In genomic region chr4:47057510-47058325, GRCm38 (mm10) we compare ENCODE assay signal across 9 mouse cellular contexts. TPM values are rescaled to one million over a fixed set of nuclear protein-coding genes. Genes with fewer than 3 reads are reported as not detected.
DNase-seq lines count a peak whose midpoint lies in the region; ATAC-seq and TF ChIP-seq lines count a peak whose summit lies in the region.
"Had no signal": no experiment of that assay in that cellular context is flagged by ENCODE, and none has a peak within 500 bp of the region (broad histone marks: within the 10 kb centered on the region; RNA-seq: fewer than 3 reads in every experiment).

No protein-coding gene starts in this region.

- H3K4me3 ChIP-seq in heart, embryonic 13.5 days, result peak overlapping the region; percentile 81
- H3K4me3 ChIP-seq in forebrain, postnatal 0 days (ENCODE audit: low read depth, low read length), result peak overlapping the region; percentile 85
- H3K4me3 ChIP-seq in lung, postnatal 0 days (ENCODE audit: low read depth, low read length), result peak overlapping the region; percentile 61

- no peak for TF ChIP-seq EP300 in lung, postnatal 0 days (IDR thresholded peaks at IDR 0.05)

- peak overlapping the region; percentile 41; the same call in 1 of the 2 replicates for H3K27ac ChIP-seq in heart, embryonic 13.5 days (replicated peaks)
- H3K27ac ChIP-seq in forebrain, postnatal 0 days (ENCODE audit: low read depth, low read length), result peak overlapping the region; percentile 62
- no peak overlapping the region for H3K27ac ChIP-seq in lung, postnatal 0 days (ENCODE audit: low read length)

- H3K4me2 ChIP-seq in heart, embryonic 13.5 days, result peak overlapping the region; percentile 87
- peak overlapping the region; percentile 66 for H3K4me2 ChIP-seq in forebrain, postnatal 0 days (ENCODE audit: low read depth)
- peak overlapping the region; percentile 93 for H3K4me2 ChIP-seq in lung, postnatal 0 days (replicated peaks; ENCODE audit: low read depth, low read length)

- H3K9me3 ChIP-seq in heart, embryonic 13.5 days, result no peaks in the 10 kb centered on the region
- H3K9me3 ChIP-seq in forebrain, postnatal 0 days (ENCODE audit: low read length), result no peaks in the 10 kb centered on the region
- no peaks in the 10 kb centered on the region for H3K9me3 ChIP-seq in lung, postnatal 0 days (ENCODE audit: low read length)

- intact Hi-C loops in heart, postnatal 14 days (cut with DNase I), result loop anchor here (5.0 to 10.0 kb wide), 2 partner anchors 195 to 987 kb away; partner anchors contain the start of gene Nr4a3

- no peaks in the 10 kb centered on the region for H3K36me3 ChIP-seq in heart, embryonic 13.5 days
- no peaks in the 10 kb centered on the region for H3K36me3 ChIP-seq in forebrain, postnatal 0 days (ENCODE audit: insufficient read depth)
- no peaks in the 10 kb centered on the region for H3K36me3 ChIP-seq in lung, postnatal 0 days (ENCODE audit: insufficient read depth, low read length)
- H3K36me3 ChIP-seq: G1E had no signal

- no peak for DNase-seq in heart, postnatal 14 days
- DNase-seq in Muller cell, postnatal 12 days (ENCODE audit: inconsistent ontology term), result peak; percentile 14
- DNase-seq in forebrain, postnatal 0 days, result peak; percentile 14
- DNase-seq in lung, postnatal 0 days (ENCODE audit: low spot score), result peak; percentile 27
- DNase-seq in retina, embryonic 14.5 days (ENCODE audit: low spot score), result no peak
- DNase-seq in layer of hippocampus, postnatal 10 days (ENCODE audit: low spot score in 2 of 2), result no peak
- DNase-seq in layer of hippocampus, postnatal 25 days (ENCODE audit: extremely low spot score in 1 of 2, low spot score in 1 of 2), result no peak

- H3K4me1 ChIP-seq in heart, embryonic 13.5 days, result peaks cover 12% of the 10 kb centered on the region
- H3K4me1 ChIP-seq in forebrain, postnatal 0 days (ENCODE audit: insufficient read depth), result peaks cover 2% of the 10 kb centered on the region; the same call in 1 of the 2 replicates
- no peaks in the 10 kb centered on the region; the same call in 1 of the 2 replicates for H3K4me1 ChIP-seq in lung, postnatal 0 days (ENCODE audit: insufficient read depth, low read depth, low read length)

- H3K27me3 ChIP-seq in heart, embryonic 13.5 days (replicated peaks), result peaks cover 25% of the 10 kb centered on the region
- no peaks in the 10 kb centered on the region for H3K27me3 ChIP-seq in forebrain, postnatal 0 days (ENCODE audit: insufficient read depth, low read length)
- 0 out of 2 replicates have a peak, but pooled peaks cover 6% of the 10 kb centered on the region for H3K27me3 ChIP-seq in lung, postnatal 0 days (replicated peaks; ENCODE audit: insufficient read depth, low read length)

- no peak for TF ChIP-seq CTCF in forebrain, postnatal 0 days (IDR thresholded peaks at IDR 0.05; ENCODE audit: low read depth)
- TF ChIP-seq CTCF in lung, postnatal 0 days (IDR thresholded peaks at IDR 0.05), result no peak

- 29% methylated on average over 25 of the region's 25 CpGs for WGBS in heart, embryonic 13.5 days
- 37% methylated on average over 25 of the region's 25 CpGs for WGBS in forebrain, postnatal 0 days
- WGBS in lung, postnatal 0 days, result 25% methylated on average over 25 of the region's 25 CpGs

- ATAC-seq in heart, embryonic 13.5 days (ENCODE audit: extremely low read depth, insufficient number of reproducible peaks, low FRiP score, low TSS enrichment), result no peak
- peak; percentile 21 for ATAC-seq in forebrain, postnatal 0 days
- ATAC-seq in lung, postnatal 0 days, result peak; percentile 5; the same call in 1 of the 2 replicates

- H3K9ac ChIP-seq in heart, embryonic 13.5 days, result peak overlapping the region; percentile 90
- peak overlapping the region; percentile 72 for H3K9ac ChIP-seq in forebrain, postnatal 0 days
- H3K9ac ChIP-seq in lung, postnatal 0 days (replicated peaks; ENCODE audit: low read depth), result peak overlapping the region; percentile 39; the same call in 1 of the 2 replicates

RNA-seq across cellular contexts. Expression of gene Anks6, which starts 0.5 kb away (rescaled TPM):
- 1.2 and 1.8 TPM in 2 replicates for polyA plus RNA-seq in heart, embryonic 13.5 days (2015; fragmentation: Nextera tagmentation; extraction: Ambion mirVana)
- 1 to 10 TPM; 3.9 to 4.0 TPM for total RNA-seq in heart, postnatal 14 days (2021)
- total RNA-seq in forebrain, postnatal 0 days (2014; rRNA removed), result 9.0 and 11.0 TPM in 2 replicates
- polyA plus RNA-seq in forebrain, postnatal 0 days (2015; fragmentation: Nextera tagmentation; extraction: Ambion mirVana), result 2.1 TPM in 2 replicates
- polyA plus RNA-seq in lung, postnatal 0 days (2015; fragmentation: Nextera tagmentation; extraction: Ambion mirVana), result 1.4 TPM in 2 replicates
- 10 to 100 TPM; 21.6 to 25.5 TPM for total RNA-seq in layer of hippocampus, postnatal 10 days (2021)
- 10 to 100 TPM; 18.8 to 23.5 TPM for total RNA-seq in layer of hippocampus, postnatal 25 days (2021)
- polyA plus RNA-seq: G1E had no signal

RNA-seq across cellular contexts. Expression of gene Galnt12, which starts 34.0 kb away (rescaled TPM):
- 1.4 and 1.6 TPM in 2 replicates for polyA plus RNA-seq in heart, embryonic 13.5 days (2015; fragmentation: Nextera tagmentation; extraction: Ambion mirVana)
- total RNA-seq in heart, postnatal 14 days (2021), result under 1 TPM; 0.57 to 0.73 TPM
- 1.4 and 1.5 TPM in 2 replicates for total RNA-seq in forebrain, postnatal 0 days (2014; rRNA removed)
- 0.84 and 1.2 TPM in 2 replicates for polyA plus RNA-seq in forebrain, postnatal 0 days (2015; fragmentation: Nextera tagmentation; extraction: Ambion mirVana)
- polyA plus RNA-seq in lung, postnatal 0 days (2015; fragmentation: Nextera tagmentation; extraction: Ambion mirVana), result 2.9 and 3.2 TPM in 2 replicates
- total RNA-seq in layer of hippocampus, postnatal 10 days (2021), result 1 to 10 TPM in 1 of 2 experiments, under 1 TPM in 1; 0.60 to 1.0 TPM
- under 1 TPM; 0.66 to 0.82 TPM for total RNA-seq in layer of hippocampus, postnatal 25 days (2021)
- total RNA-seq: G1E had no signal
- polyA plus RNA-seq: G1E had no signal

Comparison
In these comparisons a context has a peak if more than half of its experiments do, and no peak if none do; other contexts are left out.
1. H3K9ac ChIP-seq: peak in every context shown above with its lines; median percentile 90 in heart, embryonic 13.5 days; 72 in forebrain, postnatal 0 days; 39 in lung, postnatal 0 days.
2. DNase-seq: peak in Muller cell, postnatal 12 days (single experiment), forebrain, postnatal 0 days (single experiment) and lung, postnatal 0 days (single experiment); none in heart, postnatal 14 days (0 of 2), retina, embryonic 14.5 days (single experiment), layer of hippocampus, postnatal 10 days (0 of 2) and layer of hippocampus, postnatal 25 days (0 of 2).
3. Peak in every context shown above with its lines, with median percentiles within 50 percentile points of each other: H3K4me2 ChIP-seq and H3K4me3 ChIP-seq.